Mouse (Mus musculus) neural tube, embryonic 11.5 days (tissue): ENCODE data around the gene Pde3a. TPM values are rescaled to one million over a fixed set of nuclear protein-coding genes. Genes with fewer than 3 reads are reported as not detected.
"Not testable (repeated sequence)": the region's sequence is repeated elsewhere in the genome, so short reads cannot be mapped to it uniquely, and the experiment has no call there.

Experiments used
- ATAC-seq: fragments of 200-750 bp; cut with Nextera tagmentation; 2 replicates; pipeline ENCODE4 v1.8.0; 2017; ENCODE audit warnings: moderate number of reproducible peaks, mild to moderate bottlenecking, moderate TSS enrichment, moderate library complexity; ENCODE audit not compliant: insufficient read depth, low FRiP score, low TSS enrichment
- DNase-seq: peaks from one replicate; pipeline ENCODE4 v3.0.0-alpha.2; 2015; ENCODE audit warnings: low spot score
- H3K27ac ChIP-seq: fragments of 300-500 bp; sonication (generic); 2 replicates; pipeline ENCODE4 v1.5.1; 2014; ENCODE audit warnings: low read depth, mild to moderate bottlenecking, low read length
- H3K27me3 ChIP-seq: fragments of 300-500 bp; sonication (generic); 2 replicates; pipeline ENCODE4 v1.6.1; 2014; ENCODE audit warnings: mild to moderate bottlenecking, low read length, mixed read lengths; ENCODE audit not compliant: control insufficient read depth, insufficient read depth
- H3K36me3 ChIP-seq: fragments of 300-500 bp; sonication (generic); 2 replicates; pipeline ENCODE4 v1.6.1; 2014; ENCODE audit warnings: mild to moderate bottlenecking, low read length, moderate library complexity, mixed read lengths; ENCODE audit not compliant: control insufficient read depth, insufficient read depth
- H3K4me1 ChIP-seq: fragments of 300-500 bp; sonication (generic); 2 replicates; pipeline ENCODE4 v1.6.1; 2014; ENCODE audit warnings: low read length, mixed read lengths; ENCODE audit not compliant: control insufficient read depth, insufficient read depth
- H3K4me2 ChIP-seq: fragments of 300-500 bp; sonication (generic); 2 replicates; pipeline ENCODE4 v1.6.1; 2014; ENCODE audit warnings: low read depth, mild to moderate bottlenecking, moderate library complexity
- H3K4me3 ChIP-seq: fragments of 300-500 bp; sonication (generic); 2 replicates; pipeline ENCODE4 v1.5.1; 2014; ENCODE audit warnings: low read depth, low read length
- H3K9ac ChIP-seq: fragments of 300-500 bp; sonication (generic); 2 replicates; pipeline ENCODE4 v1.6.1; 2014; ENCODE audit warnings: mild to moderate bottlenecking, low read length
- H3K9me3 ChIP-seq: fragments of 300-500 bp; sonication (generic); 2 replicates; pipeline ENCODE4 v1.6.1; 2016; ENCODE audit warnings: low read length; ENCODE audit not compliant: control insufficient read depth
- WGBS: fragments of 180-500 bp; shearing (Covaris S2); extraction: QIAGEN DNeasy Blood & Tissue Kit; methylation state at CpG from one replicate; pipeline ENCODE4 v1.1.7; 2014; 5-methylcytosine and 5-hydroxymethylcytosine counted together
- polyA plus RNA-seq: library from polyadenylated mRNA; unstranded; fragments of >200 nt; fragmentation: Nextera tagmentation; extraction: Ambion mirVana; gene quantifications from 2 replicates; pipeline ENCODE4 v1.2.1, GENCODE M21; 2014

Pde3a gene
- polyA plus RNA-seq, 1 experiment from 2014 or later: 1.4 TPM

DNA sequence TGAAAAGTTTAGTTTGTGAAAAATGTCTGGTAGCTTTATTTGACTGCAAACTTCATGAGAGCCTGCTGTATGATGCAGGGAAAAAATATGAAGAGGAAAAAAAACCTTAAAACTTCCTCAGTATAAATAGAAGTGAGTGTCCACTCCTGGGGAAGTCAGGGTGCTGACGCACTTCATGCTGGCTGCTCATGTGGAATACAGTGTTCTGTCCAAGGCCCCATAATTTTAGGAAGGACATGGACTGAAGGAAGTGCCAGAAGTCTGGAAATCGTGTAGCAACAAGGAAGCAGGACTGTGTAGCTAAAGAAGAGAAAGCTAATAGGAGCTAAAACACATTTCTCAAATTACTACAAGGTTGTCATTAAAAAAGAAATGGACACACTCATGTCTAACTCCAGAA, 59.4 kb downstream of the Pde3a start:
- no peak overlapping the region for H3K4me2 ChIP-seq
- ATAC-seq (no peak), DNase-seq (no peak)
- no peaks in the 10 kb centered on the region for H3K9me3 ChIP-seq
- 85% methylated on average over 2 of the region's 2 CpGs for WGBS
- no peak overlapping the region for H3K27ac ChIP-seq
- H3K9ac ChIP-seq: no peak overlapping the region
- H3K36me3 ChIP-seq: no peaks in the 10 kb centered on the region
- no peaks in the 10 kb centered on the region for H3K4me1 ChIP-seq
- H3K27me3 ChIP-seq: no peaks in the 10 kb centered on the region
- H3K4me3 ChIP-seq: no peak overlapping the region

DNA sequence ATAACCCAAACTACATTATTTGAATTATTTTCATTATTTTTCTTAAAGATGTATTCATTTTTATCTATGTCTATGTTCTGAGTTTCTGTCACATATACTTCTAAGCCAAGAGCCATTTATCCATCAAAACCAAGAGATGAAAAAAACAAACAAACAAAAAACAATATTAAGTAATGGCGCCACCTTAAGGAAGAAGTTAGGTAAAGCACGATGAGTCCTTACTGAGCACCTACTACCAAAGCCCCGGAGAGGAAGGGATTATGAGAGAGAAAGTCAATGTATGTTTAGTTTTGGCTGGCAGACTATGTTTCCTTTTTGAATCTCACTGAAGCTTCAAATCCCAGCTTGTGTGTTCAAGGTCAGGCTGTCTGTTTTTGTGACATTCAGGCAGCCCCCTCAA, 60.8 kb downstream of the Pde3a start:
- DNase-seq: no peak
- Histone ChIP-seq H3K9ac (no peak overlapping the region), H3K4me1 (no peaks in the 10 kb centered on the region), H3K4me3 (no peak overlapping the region), H3K4me2 (no peak overlapping the region), H3K36me3 (no peaks in the 10 kb centered on the region), H3K27ac (no peak overlapping the region), H3K27me3 (no peaks in the 10 kb centered on the region), H3K9me3 (no peaks in the 10 kb centered on the region)
- ATAC-seq: no peak
- WGBS: 46% methylated on average over 3 of the region's 3 CpGs

DNA sequence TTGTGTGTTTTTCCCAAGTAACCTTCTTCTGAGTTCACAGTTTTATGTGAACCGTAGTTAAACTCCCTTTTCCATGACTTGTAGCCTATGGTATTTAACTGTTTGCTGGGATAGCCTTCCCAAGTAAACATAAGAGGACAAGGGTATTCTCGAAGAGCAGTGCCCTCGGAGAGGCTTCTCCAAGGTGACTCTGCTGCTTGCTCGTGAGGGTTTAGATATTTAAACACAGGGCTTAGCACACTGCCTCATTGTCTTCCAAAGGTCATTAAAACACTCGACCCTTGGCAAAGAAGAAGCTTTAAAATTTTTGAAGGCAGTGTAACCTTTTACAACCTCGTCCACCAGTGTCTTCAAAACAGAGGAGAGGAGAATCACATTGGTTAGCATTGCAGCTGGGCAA, 61.3 kb downstream of the Pde3a start:
- Histone ChIP-seq H3K9me3 (no peaks in the 10 kb centered on the region), H3K36me3 (no peaks in the 10 kb centered on the region), H3K4me1 (no peaks in the 10 kb centered on the region), H3K4me2 (no peak overlapping the region), H3K27me3 (no peaks in the 10 kb centered on the region), H3K9ac (no peak overlapping the region), H3K27ac (no peak overlapping the region), H3K4me3 (no peak overlapping the region)
- 43% methylated on average over 6 of the region's 6 CpGs for WGBS
- DNase-seq (no peak), ATAC-seq (no peak)

DNA sequence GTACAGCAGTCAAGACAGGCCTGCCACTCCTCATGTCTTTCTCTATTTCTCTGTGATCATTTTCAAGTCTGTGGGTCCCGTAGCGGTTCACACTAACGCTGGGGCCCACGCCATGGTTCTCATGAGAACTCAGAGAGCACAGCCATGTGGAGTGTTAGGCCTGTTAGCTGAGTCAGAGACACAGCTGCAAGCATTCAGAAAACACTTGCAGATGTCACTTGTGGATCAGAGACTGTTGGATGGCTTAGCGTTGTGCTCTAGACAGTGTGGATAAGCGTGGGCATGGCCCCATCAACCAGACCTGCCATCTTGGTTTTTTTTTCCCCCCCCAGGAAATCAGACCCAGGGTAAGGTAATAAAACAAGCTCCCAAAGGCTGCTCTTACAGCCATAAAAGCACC, 62.5 kb downstream of the Pde3a start:
- no peak for ATAC-seq
- WGBS: 80% methylated on average over 6 of the region's 6 CpGs

GRCm38 (mm10) chr6:141313112-141313511, 64.0 kb downstream of the Pde3a start:
- no peak for DNase-seq
- no peaks in the 10 kb centered on the region for H3K27me3 ChIP-seq
- no peaks in the 10 kb centered on the region for H3K36me3 ChIP-seq
- no peak overlapping the region for H3K4me2 ChIP-seq
- H3K4me3 ChIP-seq: no peak overlapping the region
- no peak for ATAC-seq
- H3K9me3 ChIP-seq: no peaks in the 10 kb centered on the region
- no peak overlapping the region for H3K27ac ChIP-seq
- H3K9ac ChIP-seq: no peak overlapping the region
- 94% methylated on average over 4 of the region's 4 CpGs for whole genome bisulfite sequencing
- H3K4me1 ChIP-seq: no peaks in the 10 kb centered on the region

More for the DNA sequence above, 62.5 kb downstream of the Pde3a start:
- no peak overlapping the region for H3K9ac ChIP-seq
- H3K9me3 ChIP-seq: no peaks in the 10 kb centered on the region
- no peak for DNase-seq
- H3K27ac ChIP-seq: no peak overlapping the region
- H3K36me3 ChIP-seq: no peaks in the 10 kb centered on the region
- H3K4me2 ChIP-seq: no peak overlapping the region
- H3K4me3 ChIP-seq: no peak overlapping the region
- no peaks in the 10 kb centered on the region for H3K27me3 ChIP-seq
- no peaks in the 10 kb centered on the region for H3K4me1 ChIP-seq

DNA sequence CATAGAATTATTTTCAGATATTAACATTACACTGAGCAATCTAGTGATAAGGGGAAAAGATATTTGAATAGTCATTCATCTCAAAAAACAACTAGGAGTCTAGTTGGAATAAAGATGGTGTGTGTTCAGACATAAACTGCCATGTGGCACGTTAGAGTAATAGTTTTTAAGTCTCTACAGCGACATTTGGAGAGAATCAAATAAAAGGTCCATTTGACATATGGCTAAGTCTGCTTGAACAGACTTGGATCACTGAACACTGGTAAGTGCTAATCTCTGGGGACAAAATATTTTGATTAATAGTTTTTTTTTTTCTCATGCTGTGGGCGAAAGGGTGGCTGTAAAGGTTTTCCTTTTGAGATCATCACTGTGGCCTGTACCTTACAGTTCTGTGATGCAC, 69.4 kb downstream of the Pde3a start:
- DNase-seq (no peak), ATAC-seq (no peak)
- no peak overlapping the region for H3K4me3 ChIP-seq
- H3K4me2 ChIP-seq: no peak overlapping the region
- H3K9ac ChIP-seq: no peak overlapping the region
- no peaks in the 10 kb centered on the region for H3K4me1 ChIP-seq
- WGBS: 56% methylated on average over 3 of the region's 3 CpGs
- no peak overlapping the region for H3K27ac ChIP-seq
- H3K9me3 ChIP-seq: no peaks in the 10 kb centered on the region
- H3K27me3 ChIP-seq: no peaks in the 10 kb centered on the region
- no peaks in the 10 kb centered on the region for H3K36me3 ChIP-seq

- DNase-seq: no peak
- WGBS: 88% methylated on average over 3 of the region's 3 CpGs
- no peaks in the 10 kb centered on the region for H3K27me3 ChIP-seq
Observed at GRCm38 (mm10) chr6:141321253-141321652, 72.2 kb downstream of the Pde3a start.

GRCm38 (mm10) chr6:141322961-141323360, 73.9 kb downstream of the Pde3a start:
- H3K9me3 ChIP-seq: no peaks in the 10 kb centered on the region
- DNase-seq (no peak), ATAC-seq (no peak)
- 64% methylated on average over 4 of the region's 4 CpGs for WGBS
- no peak overlapping the region for H3K27ac ChIP-seq
- no peak overlapping the region for H3K4me3 ChIP-seq
- no peak overlapping the region for H3K9ac ChIP-seq
- no peak overlapping the region for H3K4me2 ChIP-seq
- no peaks in the 10 kb centered on the region for H3K4me1 ChIP-seq
- no peaks in the 10 kb centered on the region for H3K27me3 ChIP-seq
- no peaks in the 10 kb centered on the region for H3K36me3 ChIP-seq

More at GRCm38 (mm10) chr6:141321253-141321652, 72.2 kb downstream of the Pde3a start:
- Histone ChIP-seq H3K9ac (no peak overlapping the region), H3K4me2 (no peak overlapping the region), H3K4me3 (no peak overlapping the region), H3K36me3 (no peaks in the 10 kb centered on the region), H3K9me3 (no peaks in the 10 kb centered on the region), H3K4me1 (no peaks in the 10 kb centered on the region), H3K27ac (no peak overlapping the region)
- no peak for ATAC-seq

- not testable (repeated sequence) for H3K27ac ChIP-seq, DNase-seq, ATAC-seq, H3K36me3 ChIP-seq, H3K4me1 ChIP-seq, H3K9me3 ChIP-seq, H3K27me3 ChIP-seq, H3K9ac ChIP-seq, H3K4me2 ChIP-seq, H3K4me3 ChIP-seq
- 90% methylated on average over 2 of the region's 2 CpGs for WGBS
Observed at GRCm38 (mm10) chr6:141327134-141327533, 78.1 kb downstream of the Pde3a start.
